Mouse (Mus musculus) layer of hippocampus, adult 9-11 months (tissue): Measurements from ENCODE around the gene Gstm3.
"Not testable (repeated sequence)": the region's sequence is repeated elsewhere in the genome, so short reads cannot be mapped to it uniquely, and the experiment has no call there.

Source experiments
- DNase-seq: peaks from one replicate; pipeline ENCODE4 v3.0.0; 2022

Gstm3 gene

DNA sequence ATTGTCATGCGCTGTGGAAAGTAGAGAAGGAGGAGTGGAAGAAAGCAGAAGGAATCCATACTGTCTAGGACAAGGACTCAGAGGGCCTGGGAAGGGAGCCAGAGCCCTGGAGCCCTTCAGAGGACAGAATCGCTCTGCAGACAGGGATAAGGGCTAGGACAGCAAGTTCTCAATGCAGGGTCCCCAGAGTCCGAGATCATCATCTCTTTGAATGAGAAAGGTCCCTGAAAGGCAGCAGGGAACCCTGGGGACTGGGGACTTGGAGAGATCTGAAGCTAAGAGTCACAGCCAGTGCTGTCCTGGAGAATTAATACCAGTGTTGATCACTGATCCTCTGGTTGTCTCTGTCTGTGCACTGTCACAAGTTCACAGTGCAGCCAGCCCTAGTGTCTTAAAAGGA, 2.0 kb upstream of the Gstm3 start:
- DNase-seq: not testable (repeated sequence)

DNA sequence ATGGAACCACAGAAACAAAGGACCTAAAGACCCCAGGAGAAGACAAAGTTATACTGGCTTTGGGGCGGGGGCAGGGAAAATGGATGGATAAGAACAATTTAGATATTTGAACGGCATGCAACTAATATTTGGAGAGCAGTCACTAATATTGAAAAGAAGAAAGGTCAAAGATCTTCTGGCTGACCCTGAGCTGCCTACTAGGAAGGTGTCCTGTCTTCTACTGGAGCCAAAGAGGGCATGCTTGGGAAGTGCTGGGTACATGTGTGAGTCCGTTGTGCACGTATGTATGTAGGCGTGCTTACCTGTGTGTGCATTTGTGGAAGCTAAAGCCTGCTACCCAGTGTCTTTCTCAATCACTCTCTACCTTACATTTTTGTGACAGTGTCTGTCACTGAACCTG, 2.5 kb downstream of the Gstm3 start:
- DNase-seq: no peak

DNA sequence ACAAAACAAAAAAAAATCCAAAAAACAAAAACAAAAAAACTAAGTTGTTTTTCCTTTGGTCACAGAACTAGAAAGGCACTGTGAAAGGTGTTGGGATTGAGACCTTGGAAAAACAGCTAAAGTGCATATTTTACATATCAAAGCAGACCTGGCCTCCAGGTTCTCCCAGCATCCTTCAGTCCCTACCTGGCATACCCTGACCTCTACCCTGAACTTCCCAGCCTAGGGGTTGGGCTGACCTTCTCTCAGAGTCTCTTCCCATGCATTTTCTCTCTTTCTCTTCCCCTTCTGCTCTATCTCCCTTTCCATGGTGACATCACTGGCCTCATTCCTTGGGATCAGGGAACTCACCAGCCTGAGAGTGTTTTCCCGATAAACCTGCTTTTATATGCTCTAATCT, 3.5 kb downstream of the Gstm3 start:
- DNase-seq: no peak

DNA sequence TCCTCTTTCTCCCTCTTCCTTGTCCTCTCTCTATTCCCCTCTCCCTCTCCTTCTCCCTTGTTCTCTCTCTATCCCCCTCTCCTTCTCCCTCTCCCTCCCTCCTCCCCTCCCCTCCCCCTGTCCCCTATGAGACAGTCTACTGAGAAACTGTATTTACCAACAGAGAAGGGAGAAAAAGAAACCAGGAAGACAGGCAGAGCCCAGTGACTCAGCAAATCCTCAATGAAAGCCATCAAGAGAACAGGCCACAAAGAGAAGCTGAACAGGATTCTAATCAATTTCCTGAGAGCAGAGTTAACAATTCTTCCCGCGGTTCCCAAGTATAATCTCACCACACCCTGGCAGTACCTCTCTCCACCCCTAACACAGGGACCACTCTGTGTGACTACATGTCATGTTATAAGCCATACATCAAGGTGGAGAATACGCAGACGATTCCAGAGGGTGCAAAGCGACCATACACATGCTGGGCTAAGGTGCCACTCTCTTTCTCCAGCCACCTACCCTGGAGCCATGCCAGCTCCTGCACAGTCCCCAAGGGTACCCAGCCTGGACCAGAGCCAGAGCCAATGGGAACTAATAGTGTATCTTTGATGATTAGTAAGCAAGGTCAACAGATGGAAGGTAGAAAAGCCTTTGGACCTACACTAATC, 4.3 kb downstream of the Gstm3 start:
- no peak for DNase-seq

DNA sequence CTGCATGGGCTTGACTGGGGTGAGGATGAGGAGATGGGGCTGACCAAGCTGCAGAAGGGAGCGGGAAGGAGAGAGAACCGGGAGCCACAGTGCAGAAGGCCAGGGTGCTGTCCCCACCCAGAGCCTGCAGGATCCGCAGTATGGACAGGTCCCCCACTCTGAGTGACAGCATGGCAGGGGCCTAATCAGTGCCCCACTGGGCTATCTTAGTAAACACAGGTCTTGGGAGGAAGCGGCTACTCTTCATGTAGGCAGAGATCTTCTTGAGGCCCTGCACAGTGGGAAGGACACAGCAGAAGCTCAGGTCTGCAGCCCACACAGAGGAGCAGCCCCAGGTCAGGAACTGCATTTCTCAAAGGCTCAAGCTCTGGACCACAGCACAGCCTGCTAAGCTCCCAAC, 5.1 kb downstream of the Gstm3 start:
- DNase-seq: no peak

DNA sequence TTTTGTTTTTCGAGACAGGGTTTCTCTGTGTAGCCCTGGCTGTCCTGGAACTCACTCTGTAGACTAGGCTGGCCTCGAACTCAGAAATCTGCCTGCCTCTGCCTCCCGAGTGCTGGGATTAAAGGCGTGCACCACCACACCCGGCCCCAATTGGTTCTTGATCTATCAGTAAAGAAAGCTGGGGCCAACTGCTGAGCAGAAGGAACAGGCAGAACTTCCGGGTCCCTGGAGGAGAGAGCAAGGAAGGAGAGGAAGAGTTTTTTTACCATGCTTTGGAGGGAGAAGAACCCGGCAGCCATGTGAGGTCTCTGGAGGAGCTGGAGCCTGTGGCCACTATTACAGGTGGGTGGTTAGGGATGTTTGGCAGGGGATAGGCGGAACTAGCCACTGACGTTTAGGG, 13.8 kb downstream of the Gstm3 start:
- not testable (repeated sequence) for DNase-seq

DNA sequence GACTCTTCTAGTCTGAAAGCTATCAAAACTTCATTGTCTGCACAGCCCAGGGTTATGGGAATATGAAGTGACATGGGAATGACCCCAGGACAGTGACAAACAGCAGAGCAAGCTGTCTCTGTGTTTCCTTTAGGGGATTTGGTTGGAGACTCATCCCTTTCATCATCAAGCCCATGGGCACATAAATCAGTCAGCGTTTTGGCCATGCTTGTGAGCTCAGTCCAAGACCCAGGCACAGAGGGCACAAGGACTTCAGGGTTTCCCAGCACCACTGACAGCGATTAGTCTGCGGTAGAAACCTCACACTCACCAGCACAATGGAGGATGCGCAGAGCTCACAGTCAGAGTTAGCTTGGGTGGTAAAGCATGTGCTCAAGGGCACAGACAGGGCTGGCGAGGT, 15.2 kb downstream of the Gstm3 start:
- DNase-seq: no peak

DNA sequence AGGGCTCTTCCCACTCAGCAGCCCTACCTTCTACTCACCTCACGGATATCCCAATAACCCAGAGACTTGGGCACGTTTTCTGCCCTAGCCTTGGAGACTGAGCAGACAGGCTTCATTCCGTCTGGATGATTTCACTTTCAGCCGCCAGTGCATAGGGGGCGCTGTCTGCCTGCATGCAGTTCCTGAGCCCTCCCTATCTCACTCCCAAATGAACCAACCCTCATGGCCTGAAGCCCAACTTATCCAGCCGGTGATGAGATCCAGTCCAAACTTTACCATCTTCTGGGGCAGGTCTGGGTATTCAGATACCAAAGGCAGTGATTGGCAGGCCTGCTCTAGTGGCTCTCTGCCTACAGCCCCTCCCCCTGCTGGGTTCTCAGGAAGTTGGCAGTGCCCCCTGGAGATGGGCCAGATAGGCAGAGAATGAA, 15.7 kb downstream of the Gstm3 start:
- peak; percentile 65 for DNase-seq

DNA sequence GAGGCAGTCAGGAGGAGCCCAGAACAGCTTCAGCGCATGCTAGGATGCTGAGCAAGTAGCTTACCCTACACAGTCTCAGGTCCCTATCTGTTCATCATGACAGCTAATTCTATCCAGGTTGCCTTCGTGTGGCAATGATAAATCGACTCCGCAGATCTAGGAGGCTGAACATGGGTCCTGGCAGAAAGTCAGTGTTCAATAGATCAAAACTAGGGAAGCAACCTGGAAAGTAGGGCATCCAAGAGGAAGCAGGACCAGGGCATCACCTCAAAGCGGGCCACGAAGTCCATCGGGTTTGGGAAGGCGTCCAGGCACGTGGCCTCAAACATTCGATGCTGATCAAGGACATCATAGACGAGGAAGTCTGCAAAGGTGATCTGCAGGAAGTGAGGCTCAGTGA, 18.6 kb downstream of the Gstm3 start:
- no peak for DNase-seq

DNA sequence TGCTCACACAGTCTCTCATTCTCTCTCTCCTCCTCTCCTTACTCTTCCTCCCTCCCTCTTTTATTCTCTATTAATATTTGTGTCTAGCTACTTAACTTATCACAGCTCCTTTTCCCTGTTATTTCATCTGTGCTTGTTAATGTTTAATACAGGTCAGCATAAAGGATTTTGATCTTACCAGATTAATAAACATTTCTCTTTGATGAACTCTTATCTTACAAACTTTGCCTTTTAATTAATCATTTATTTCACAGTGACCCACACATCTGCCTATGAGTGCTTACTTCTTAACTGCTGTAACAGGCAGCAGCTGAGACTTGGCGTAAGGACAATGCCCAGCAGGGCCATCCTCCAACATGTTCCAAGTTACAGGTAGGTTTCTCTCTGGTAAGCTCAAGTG, 19.6 kb downstream of the Gstm3 start:
- not testable (repeated sequence) for DNase-seq

DNA sequence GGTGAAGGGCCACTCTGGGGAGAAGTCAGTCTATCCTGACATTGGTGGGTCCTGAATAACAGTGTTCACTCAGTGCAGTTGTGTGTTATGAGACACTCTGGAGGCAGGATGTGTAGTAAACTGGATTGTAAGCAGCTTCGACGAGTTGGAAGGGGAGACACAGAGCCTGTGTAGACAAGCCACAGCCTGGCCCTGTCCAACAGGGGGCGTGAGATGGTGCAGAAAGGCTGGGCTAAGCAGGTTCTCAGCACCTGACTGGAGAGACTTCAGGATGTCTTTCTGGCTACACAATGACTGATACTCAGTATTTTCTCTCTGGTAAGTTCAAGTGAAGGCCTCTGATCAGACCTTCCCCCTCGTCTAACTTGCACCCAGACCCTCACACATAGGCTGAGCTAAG, 23.4 kb downstream of the Gstm3 start:
- no peak for DNase-seq

DNA sequence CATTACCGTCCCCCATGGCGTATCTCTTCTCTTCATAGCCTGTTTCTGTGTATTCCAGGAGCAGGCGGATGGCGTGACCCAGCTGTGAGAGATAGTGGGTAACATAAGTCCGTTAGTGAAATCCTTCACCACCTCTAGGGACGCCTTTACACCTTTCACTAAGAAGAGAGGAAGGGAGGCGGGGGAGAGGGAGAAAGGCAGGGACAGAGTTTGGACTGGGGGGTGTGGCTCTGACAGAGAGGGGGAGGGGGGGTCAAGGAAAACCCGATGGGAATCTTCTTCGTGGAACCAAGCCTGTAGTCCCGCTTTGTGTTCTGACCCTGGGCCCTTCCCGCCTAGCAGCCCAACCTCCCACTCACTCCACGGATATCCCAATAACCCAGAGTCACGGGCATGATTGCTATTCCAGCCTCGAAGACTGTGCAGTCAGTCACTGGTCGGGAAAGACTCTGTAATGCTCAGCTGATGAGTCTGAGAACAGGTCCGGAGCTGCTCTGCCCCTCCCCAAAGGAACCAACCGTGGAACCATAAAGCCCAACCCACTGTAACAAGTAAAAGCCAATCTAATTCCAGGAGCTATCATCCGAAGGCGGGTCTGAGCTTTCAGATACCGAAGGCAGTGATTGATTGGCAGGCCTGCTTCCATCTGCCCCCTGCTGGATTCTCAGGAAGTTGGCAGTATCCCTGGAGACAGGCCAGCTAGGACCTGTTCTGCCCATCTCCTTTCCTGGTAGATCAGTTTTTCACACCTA, 25.7 kb downstream of the Gstm3 start, which contains the start of gene Gstm6:
Gstm6 (minus strand) TSS at position 511 of the 752 bp plus-strand sequence.
- peak; percentile 81 for DNase-seq

DNA sequence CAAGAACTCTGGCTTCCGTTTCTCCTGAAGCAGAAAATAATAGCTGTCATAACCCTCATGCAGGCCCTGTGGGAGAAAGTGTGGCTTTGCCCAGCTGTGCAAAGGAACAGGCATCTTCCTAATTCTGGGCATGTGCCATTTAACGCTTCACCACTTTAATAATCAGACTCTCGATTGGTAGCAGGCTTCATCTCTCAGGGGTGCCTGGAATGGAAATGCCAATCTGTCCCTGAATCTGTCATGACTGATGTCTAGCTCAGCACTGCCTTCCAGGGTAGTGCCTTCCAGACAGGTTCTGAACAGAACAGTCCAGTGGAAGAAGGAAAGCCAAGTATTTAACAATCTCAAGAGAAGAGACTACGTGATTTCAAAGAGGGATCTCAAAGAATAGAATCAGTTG, 27.8 kb downstream of the Gstm3 start:
- DNase-seq: peak; percentile 29

DNA sequence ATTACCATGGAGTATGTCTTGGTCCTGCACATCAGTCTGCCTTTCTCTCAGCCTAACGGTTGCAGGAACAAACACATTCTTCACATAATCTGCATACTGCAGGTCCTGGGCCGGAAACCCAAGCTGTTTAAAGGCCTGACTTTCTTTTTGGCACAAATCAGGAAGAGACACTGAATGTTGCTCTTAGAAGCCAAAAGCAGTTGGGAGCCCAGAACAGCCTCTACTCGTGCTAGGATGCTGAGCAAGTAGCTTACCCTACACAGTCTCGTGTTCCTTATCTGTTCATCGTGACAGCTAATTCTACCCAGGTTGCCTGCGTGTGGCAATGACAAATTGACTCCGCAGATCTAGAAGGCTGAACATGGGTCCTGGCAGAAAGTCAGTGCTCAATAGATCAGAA, 28.6 kb downstream of the Gstm3 start:
- DNase-seq: peak; percentile 34

DNA sequence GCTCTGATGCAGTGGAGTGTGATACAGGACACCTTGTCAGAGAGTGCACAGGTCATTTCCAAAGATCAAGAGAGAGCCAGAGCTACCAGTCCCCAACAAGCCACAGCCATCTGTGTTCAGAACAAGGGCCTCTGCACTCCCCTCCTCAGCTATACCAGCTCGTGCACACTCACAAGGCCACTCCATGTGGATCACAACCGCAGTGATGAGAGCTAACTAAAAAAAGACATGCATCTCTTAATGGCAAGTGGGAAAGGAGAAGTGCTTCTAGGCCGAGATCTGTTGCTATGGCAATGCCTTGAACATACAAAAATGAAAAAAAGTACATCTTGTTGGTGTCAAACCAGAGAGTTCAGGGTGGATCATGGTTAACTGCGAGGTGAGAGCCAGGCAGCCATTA, 29.3 kb downstream of the Gstm3 start:
- DNase-seq: peak; percentile 47

DNA sequence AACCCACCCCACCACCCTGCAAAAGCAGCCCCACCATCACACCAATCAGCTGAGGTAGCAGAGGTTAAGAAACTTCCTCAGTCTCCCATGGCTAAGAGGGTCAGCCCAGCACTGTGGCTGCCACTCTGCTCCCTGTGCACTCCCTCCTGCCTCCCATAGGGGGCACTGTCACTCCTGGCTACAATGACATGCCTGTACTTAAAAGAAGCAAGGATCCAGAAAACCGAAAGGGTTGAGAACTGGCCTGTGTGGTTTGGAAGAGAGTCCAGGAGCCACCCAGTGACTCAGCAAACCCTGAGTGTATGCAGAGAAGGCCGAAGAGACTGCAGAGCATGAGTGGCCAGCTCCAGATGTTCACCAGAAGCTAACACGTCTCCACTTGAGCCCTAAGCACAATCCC, 29.7 kb downstream of the Gstm3 start:
- peak; percentile 57 for DNase-seq

DNA sequence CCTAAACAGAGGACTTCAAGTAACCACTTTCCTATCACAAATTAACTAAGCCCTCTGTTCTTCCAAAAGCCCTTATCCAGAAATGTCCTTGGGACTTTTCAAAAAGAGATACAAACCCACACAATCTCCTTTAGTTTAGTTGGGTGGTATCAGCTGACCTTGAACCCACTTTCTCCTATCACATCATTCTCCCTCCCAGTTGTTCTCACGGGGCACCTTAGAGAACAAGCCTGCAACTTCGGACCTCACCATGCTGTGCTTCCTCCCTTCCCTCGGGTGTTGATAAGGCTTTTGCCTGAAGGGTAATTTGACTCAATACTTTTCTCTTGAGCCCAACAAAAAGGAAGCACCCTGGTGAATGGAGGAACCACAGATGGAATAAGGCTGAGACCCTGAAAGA, 33.2 kb downstream of the Gstm3 start:
- no peak for DNase-seq

DNA sequence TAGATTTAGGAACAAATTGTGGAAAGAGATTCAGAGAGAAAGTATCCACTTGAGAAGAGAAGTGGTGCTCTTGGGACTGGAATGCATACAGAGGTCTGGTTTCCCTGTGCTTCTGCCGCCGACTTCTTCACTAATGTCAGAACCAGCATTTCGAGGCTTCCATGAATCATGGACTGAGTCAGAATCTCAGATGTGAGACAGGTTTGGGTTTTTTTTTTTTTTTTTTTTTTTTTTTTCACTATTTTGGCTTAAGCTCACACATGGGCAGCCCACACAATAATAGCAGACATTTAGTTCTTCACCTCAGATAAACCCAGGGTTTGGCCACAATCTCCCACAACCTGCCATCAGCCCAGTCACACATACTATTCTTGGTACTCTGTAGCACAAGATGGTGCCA, 33.8 kb downstream of the Gstm3 start:
- DNase-seq: no peak

DNA sequence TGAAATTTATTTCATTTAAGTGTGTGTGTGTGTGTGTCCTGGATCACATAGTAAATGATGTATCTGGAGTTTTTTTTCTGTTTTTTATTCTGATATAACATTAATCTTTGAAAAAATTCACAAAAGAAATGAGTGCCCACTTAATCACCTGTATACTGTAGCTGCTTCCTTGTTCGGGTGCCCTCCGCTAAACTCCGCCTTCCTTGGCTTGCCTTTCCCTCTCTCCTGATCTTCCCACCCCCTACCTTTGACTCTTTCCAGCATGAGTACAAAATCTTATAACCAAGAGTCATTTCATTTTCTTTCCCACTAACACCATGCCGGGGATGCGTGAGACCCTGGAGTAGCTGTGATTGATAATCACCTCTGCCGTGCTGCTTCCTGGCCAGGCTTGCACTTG, 37.0 kb downstream of the Gstm3 start:
- DNase-seq: no peak

DNA sequence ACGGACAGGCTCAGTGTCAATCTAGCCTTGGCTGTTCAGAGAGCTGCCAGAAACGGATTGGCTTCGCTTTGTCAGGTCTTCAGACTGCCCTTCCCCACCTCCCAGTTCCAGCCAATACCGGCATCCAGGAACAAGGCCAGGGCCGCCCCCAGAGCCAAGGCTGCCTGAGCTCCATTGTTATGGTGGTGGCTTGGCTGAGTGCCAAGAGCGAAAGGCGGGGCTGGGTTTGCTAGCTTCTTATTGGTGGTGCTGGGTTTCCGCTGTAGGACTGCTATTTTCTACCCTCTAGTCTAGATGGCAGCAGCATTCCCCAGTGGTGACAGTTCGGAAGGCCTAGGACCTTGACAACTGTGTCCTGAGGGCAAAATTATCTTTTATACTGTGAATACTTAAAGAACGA, 37.4 kb downstream of the Gstm3 start, which contains the start of gene Gstm7:
Gstm7 (minus strand) TSS at position 148 of the 400 bp plus-strand sequence.
- peak; percentile 99 for DNase-seq

DNA sequence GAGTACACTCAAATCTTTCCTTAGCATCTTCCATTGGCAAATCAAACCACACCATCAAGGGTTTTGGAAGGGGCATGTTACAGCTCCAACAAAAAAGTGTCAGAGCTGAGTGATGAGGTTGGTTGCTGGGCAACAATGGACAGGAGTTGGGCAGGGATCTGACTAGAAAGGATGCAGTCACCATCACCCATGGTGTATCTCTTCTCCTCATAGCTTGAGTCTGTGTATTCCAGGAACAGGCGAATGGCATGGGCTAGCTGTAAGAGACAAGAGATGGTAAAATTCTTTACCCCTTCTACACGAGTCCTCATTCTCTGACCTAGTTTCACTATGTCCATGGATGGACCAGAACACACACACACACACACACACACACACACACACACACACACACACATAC, 37.9 kb downstream of the Gstm3 start:
- DNase-seq: no peak

DNA sequence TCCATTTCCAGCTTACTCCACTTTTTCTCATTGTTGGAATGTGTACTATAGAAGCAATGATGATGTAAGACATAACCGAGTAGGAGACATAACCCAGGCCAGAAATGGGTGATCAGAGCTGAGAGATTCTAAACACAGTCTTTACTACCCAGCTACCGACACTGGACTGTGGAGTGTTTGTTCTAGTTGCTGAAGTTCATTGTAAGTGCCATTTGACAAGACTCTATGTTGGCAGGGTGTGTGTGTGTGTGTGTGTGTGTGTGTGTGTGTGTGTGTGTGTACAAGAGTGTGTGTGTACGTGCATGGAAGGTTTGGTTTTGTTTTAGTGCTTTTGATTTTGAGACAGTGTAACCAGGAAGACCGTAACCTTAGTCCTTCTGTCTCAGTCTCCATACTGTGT, 39.4 kb downstream of the Gstm3 start:
- no peak for DNase-seq

DNA sequence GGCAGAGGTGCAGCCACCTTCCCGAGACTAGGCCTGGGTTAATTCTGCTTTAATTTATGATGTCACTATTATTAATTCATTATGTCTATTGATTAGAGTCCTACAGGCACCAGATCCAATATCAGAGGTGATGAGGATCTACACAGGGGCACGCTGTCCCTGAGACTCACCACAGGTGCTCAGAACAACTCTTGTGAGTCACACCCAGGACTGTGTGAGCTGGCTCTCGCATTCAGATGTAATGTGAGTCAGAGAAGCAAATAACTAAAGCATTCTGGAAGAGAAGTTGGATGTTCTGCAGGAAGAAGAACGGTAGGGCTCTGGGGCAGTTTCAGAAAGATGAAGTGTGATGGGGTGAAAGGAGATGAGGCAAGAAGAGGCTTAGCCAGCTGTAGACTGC, 39.8 kb downstream of the Gstm3 start:
- no peak for DNase-seq

DNA sequence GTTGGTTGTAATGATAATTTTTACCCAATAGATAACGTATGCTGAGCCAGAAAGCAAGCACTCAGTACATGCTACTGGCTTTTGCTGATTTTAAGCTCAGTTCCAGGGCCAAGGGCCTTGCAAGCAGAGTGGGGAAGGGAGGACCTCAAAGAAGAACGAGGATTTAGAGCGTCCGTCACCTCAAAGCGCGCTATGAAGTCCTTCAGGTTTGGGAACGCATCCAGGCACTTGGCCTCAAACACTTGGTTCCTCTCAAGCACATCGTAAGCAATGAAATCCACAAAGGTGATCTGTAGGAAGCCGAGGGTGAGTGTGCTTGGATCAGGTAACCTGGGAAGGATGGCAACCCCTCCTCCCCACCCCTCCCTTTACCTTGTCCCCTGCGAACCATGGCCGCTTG, 40.4 kb downstream of the Gstm3 start:
- DNase-seq: no peak

DNA sequence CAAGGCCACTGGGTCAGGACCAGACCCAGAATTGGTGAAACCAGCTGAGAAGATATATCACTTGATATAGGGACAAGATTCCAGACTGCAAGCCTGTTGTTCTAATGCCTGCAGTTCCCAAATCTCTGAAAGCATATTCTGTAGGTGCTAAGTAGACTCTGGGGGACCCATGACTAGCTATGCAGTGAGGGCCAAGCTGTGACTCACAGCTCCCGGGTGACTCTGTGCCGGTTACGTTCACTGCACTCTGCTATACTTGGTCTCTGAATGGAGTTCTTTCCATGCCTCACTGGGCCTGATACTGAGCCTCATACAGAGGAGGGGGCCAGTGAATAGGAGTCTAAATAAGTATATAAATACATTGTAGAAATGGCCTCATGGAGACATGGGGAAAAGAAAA, 41.2 kb downstream of the Gstm3 start:
- no peak for DNase-seq
